Mouse (Mus musculus) limb, embryonic 15.5 days (tissue): ENCODE measurements around the gene Cd3e. TPM values are rescaled to one million over a fixed set of nuclear protein-coding genes. Genes with fewer than 3 reads are reported as not detected.
A peak's percentile ranks its signal among the peaks of the same experiment; 100 is the strongest.

Source experiments
- ATAC-seq: fragments of 200-750 bp; cut with Nextera tagmentation; 2 replicates; pipeline ENCODE4 v1.8.0; 2017; ENCODE audit warnings: low read depth, moderate TSS enrichment; ENCODE audit not compliant: insufficient number of reproducible peaks, low FRiP score, low TSS enrichment
- H3K27ac ChIP-seq: fragments of 300-500 bp; sonication (generic); 2 replicates; pipeline ENCODE4 v1.5.1; 2015; ENCODE audit warnings: moderate library complexity, mild to moderate bottlenecking, inconsistent platforms
- H3K27me3 ChIP-seq: fragments of 300-500 bp; sonication (generic); 2 replicates; pipeline ENCODE4 v1.6.1; 2015; ENCODE audit warnings: inconsistent platforms
- H3K36me3 ChIP-seq: fragments of 300-500 bp; sonication (generic); 2 replicates; pipeline ENCODE4 v1.6.1; 2015; ENCODE audit warnings: inconsistent platforms
- H3K4me1 ChIP-seq: fragments of 300-500 bp; sonication (generic); 2 replicates; pipeline ENCODE4 v1.6.1; 2015; ENCODE audit warnings: inconsistent platforms
- H3K4me2 ChIP-seq: fragments of 300-500 bp; sonication (generic); 2 replicates; pipeline ENCODE4 v1.6.1; 2015; ENCODE audit warnings: mild to moderate bottlenecking, inconsistent platforms
- H3K4me3 ChIP-seq: fragments of 300-500 bp; sonication (generic); 2 replicates; pipeline ENCODE4 v1.5.1; 2015; ENCODE audit warnings: mild to moderate bottlenecking, inconsistent platforms
- H3K9ac ChIP-seq: fragments of 300-500 bp; sonication (generic); 2 replicates; pipeline ENCODE4 v1.6.1; 2015; ENCODE audit warnings: inconsistent platforms
- H3K9me3 ChIP-seq: fragments of 300-500 bp; sonication (generic); 2 replicates; pipeline ENCODE4 v1.6.1; 2016; ENCODE audit warnings: inconsistent platforms
- WGBS: fragments of 180-500 bp; shearing (Covaris S2); methylation state at CpG from one replicate; pipeline ENCODE4 v1.1.7; 2015; 5-methylcytosine and 5-hydroxymethylcytosine counted together
- polyA plus RNA-seq: library from polyadenylated mRNA; unstranded; fragments of >200 nt; fragmentation: Nextera tagmentation; extraction: Ambion mirVana; gene quantifications from 2 replicates; pipeline ENCODE4 v1.2.1, GENCODE M21; 2015

The Cd3e gene
- polyA plus RNA-seq = 0.38 and 0.45 TPM in 2 replicates

- no peak for ATAC-seq
- 81% methylated on average over 19 of the region's 19 CpGs for WGBS
- Histone ChIP-seq H3K9me3 (no peaks in the 10 kb centered on the region), H3K27ac (no peak within 1 kb of the TSS), H3K36me3 (no peaks in the 10 kb centered on the region), H3K27me3 (0 out of 2 replicates have a peak, but pooled peaks cover 4% of the 10 kb centered on the region), H3K9ac (no peak within 1 kb of the TSS), H3K4me3 (no peak within 1 kb of the TSS), H3K4me2 (no peak within 1 kb of the TSS), H3K4me1 (no peaks in the 10 kb centered on the region)
Observed at GRCm38 (mm10) chr9:45009180-45010078, at the start of gene Cd3e. Gene Cd3e, minus strand, starts transcription at chr9:45009627.

- Histone ChIP-seq H3K9me3 (no peaks in the 10 kb centered on the region), H3K36me3 (no peaks in the 10 kb centered on the region), H3K27ac (no peak overlapping the region), H3K27me3 (no peaks in the 10 kb centered on the region; the same call in 1 of the 2 replicates), H3K4me2 (no peak overlapping the region), H3K4me3 (no peak overlapping the region), H3K9ac (no peak overlapping the region), H3K4me1 (no peaks in the 10 kb centered on the region)
- 19% methylated on average over 5 of the region's 5 CpGs for WGBS
- ATAC-seq = no peak
Observed at GRCm38 (mm10) chr9:45058304-45058940, 49.0 kb upstream of the Cd3e start.

GRCm38 (mm10) chr9:45055082-45055713 lies 45.8 kb upstream of the Cd3e start, which contains the start of gene Mpzl3:
Gene Mpzl3, plus strand, starts transcription at chr9:45055186.
- peak; percentile 90 for ATAC-seq
- H3K36me3 ChIP-seq = no peaks in the 10 kb centered on the region

GRCm38 (mm10) chr9:45050301-45050700 lies 40.9 kb upstream of the Cd3e start:
- H3K9me3 ChIP-seq = no peaks in the 10 kb centered on the region
- no peak overlapping the region for H3K4me2 ChIP-seq
- H3K36me3 ChIP-seq = no peaks in the 10 kb centered on the region
- no peaks in the 10 kb centered on the region for H3K4me1 ChIP-seq
- 87% methylated on average over 2 of the region's 2 CpGs for WGBS
- H3K27ac ChIP-seq = no peak overlapping the region
- H3K27me3 ChIP-seq = no peaks in the 10 kb centered on the region
- no peak overlapping the region for H3K9ac ChIP-seq
- H3K4me3 ChIP-seq = no peak overlapping the region
- ATAC-seq = no peak

More at GRCm38 (mm10) chr9:45055082-45055713, 45.8 kb upstream of the Cd3e start, which contains the start of gene Mpzl3:
- peak within 1 kb of the TSS; percentile 73 for H3K4me3 ChIP-seq
- peak within 1 kb of the TSS; percentile 98 for H3K27ac ChIP-seq
- H3K4me1 ChIP-seq = no peaks in the 10 kb centered on the region
- H3K9me3 ChIP-seq = no peaks in the 10 kb centered on the region
- H3K27me3 ChIP-seq = no peaks in the 10 kb centered on the region; the same call in 1 of the 2 replicates
- 0% methylated on average over 31 of the region's 33 CpGs for WGBS
- H3K9ac ChIP-seq = peak within 1 kb of the TSS; percentile 47
- peak within 1 kb of the TSS; percentile 69 for H3K4me2 ChIP-seq

GRCm38 (mm10) chr9:45049731-45050130 lies 40.3 kb upstream of the Cd3e start:
- ATAC-seq = no peak
- Histone ChIP-seq H3K27ac (no peak overlapping the region), H3K36me3 (no peaks in the 10 kb centered on the region), H3K27me3 (no peaks in the 10 kb centered on the region), H3K9ac (no peak overlapping the region), H3K4me3 (no peak overlapping the region), H3K4me2 (no peak overlapping the region), H3K4me1 (no peaks in the 10 kb centered on the region), H3K9me3 (no peaks in the 10 kb centered on the region)
- 87% methylated on average over 1 of the region's 1 CpGs for WGBS

- Histone ChIP-seq H3K4me2 (no peak overlapping the region), H3K4me1 (peaks cover 3% of the 10 kb centered on the region), H3K36me3 (no peaks in the 10 kb centered on the region), H3K4me3 (no peak overlapping the region), H3K9ac (no peak overlapping the region), H3K27ac (no peak overlapping the region), H3K9me3 (no peaks in the 10 kb centered on the region), H3K27me3 (peaks cover 4% of the 10 kb centered on the region; the same call in 1 of the 2 replicates)
- ATAC-seq = no peak
- WGBS = 31% methylated on average over 4 of the region's 4 CpGs
Observed at GRCm38 (mm10) chr9:45048511-45048910, 39.1 kb upstream of the Cd3e start.

- H3K4me2 ChIP-seq = no peak overlapping the region
- 86% methylated on average over 16 of the region's 16 CpGs for WGBS
- no peak for ATAC-seq
Observed at GRCm38 (mm10) chr9:45046973-45047372, 37.5 kb upstream of the Cd3e start.

GRCm38 (mm10) chr9:45042947-45043346 lies 33.5 kb upstream of the Cd3e start:
- Histone ChIP-seq H3K4me3 (peak overlapping the region; percentile 45), H3K27me3 (peaks cover 10% of the 10 kb centered on the region; the same call in 1 of the 2 replicates), H3K36me3 (no peaks in the 10 kb centered on the region), H3K4me1 (peaks cover 29% of the 10 kb centered on the region), H3K27ac (peak overlapping the region; percentile 79), H3K9ac (peak overlapping the region; percentile 33), H3K9me3 (no peaks in the 10 kb centered on the region), H3K4me2 (peak overlapping the region; percentile 60)
- under 1% methylated on average over 10 of the region's 10 CpGs for WGBS
- ATAC-seq = no peak

More at GRCm38 (mm10) chr9:45046973-45047372, 37.5 kb upstream of the Cd3e start:
- Histone ChIP-seq H3K9ac (no peak overlapping the region), H3K4me1 (peaks cover 17% of the 10 kb centered on the region), H3K4me3 (no peak overlapping the region), H3K27me3 (peaks cover 4% of the 10 kb centered on the region; the same call in 1 of the 2 replicates), H3K9me3 (no peaks in the 10 kb centered on the region), H3K27ac (no peak overlapping the region), H3K36me3 (no peaks in the 10 kb centered on the region)

- Histone ChIP-seq H3K36me3 (no peaks in the 10 kb centered on the region), H3K9me3 (no peaks in the 10 kb centered on the region), H3K4me3 (peak overlapping the region; percentile 45), H3K27me3 (peaks cover 10% of the 10 kb centered on the region; the same call in 1 of the 2 replicates), H3K27ac (peak overlapping the region; percentile 79), H3K4me1 (peaks cover 29% of the 10 kb centered on the region), H3K4me2 (peak overlapping the region; percentile 60), H3K9ac (peak overlapping the region; percentile 33; the same call in 1 of the 2 replicates)
- 4% methylated on average over 20 of the region's 20 CpGs for WGBS
- ATAC-seq = peak; percentile 72; the same call in 1 of the 2 replicates
Observed at GRCm38 (mm10) chr9:45042056-45042720, 32.8 kb upstream of the Cd3e start.

GRCm38 (mm10) chr9:45041131-45041838 lies 31.9 kb upstream of the Cd3e start:
- peak overlapping the region; percentile 3 for H3K4me2 ChIP-seq
- no peak for ATAC-seq
- H3K4me3 ChIP-seq = no peak overlapping the region
- peaks cover 29% of the 10 kb centered on the region for H3K4me1 ChIP-seq
- no peak overlapping the region for H3K9ac ChIP-seq
- no peaks in the 10 kb centered on the region for H3K36me3 ChIP-seq
- H3K27ac ChIP-seq = no peak overlapping the region; the same call in 1 of the 2 replicates
- no peaks in the 10 kb centered on the region for H3K9me3 ChIP-seq
- peaks cover 10% of the 10 kb centered on the region; the same call in 1 of the 2 replicates for H3K27me3 ChIP-seq
- WGBS = 31% methylated on average over 17 of the region's 17 CpGs
